Mouse (Mus musculus) kidney, embryonic 14.5 days (tissue): Measurements from ENCODE around the gene Medag. TPM values are rescaled to one million over a fixed set of nuclear protein-coding genes. Genes with fewer than 3 reads are reported as not detected.

Experiments used
- ATAC-seq: fragments of 200-750 bp; cut with Nextera tagmentation; 2 replicates; pipeline ENCODE4 v1.8.0; 2017; ENCODE audit warnings: moderate number of reproducible peaks, mild to moderate bottlenecking, moderate TSS enrichment, moderate library complexity; ENCODE audit not compliant: low FRiP score, low TSS enrichment
- H3K27ac ChIP-seq: fragments of 300-500 bp; sonication (generic); 2 replicates; pipeline ENCODE4 v1.5.1; 2014; ENCODE audit warnings: low read depth, mild to moderate bottlenecking, low read length, moderate library complexity, mixed read lengths
- H3K27me3 ChIP-seq: fragments of 300-500 bp; sonication (generic); 2 replicates; pipeline ENCODE4 v1.6.1; 2014; ENCODE audit warnings: mild to moderate bottlenecking, low read length; ENCODE audit not compliant: control insufficient read depth, insufficient read depth
- H3K36me3 ChIP-seq: fragments of 300-500 bp; sonication (generic); 2 replicates; pipeline ENCODE4 v1.6.1; 2014; ENCODE audit warnings: low read length, mixed read lengths; ENCODE audit not compliant: control insufficient read depth, insufficient read depth
- H3K4me1 ChIP-seq: fragments of 300-500 bp; sonication (generic); 2 replicates; pipeline ENCODE4 v1.6.1; 2014; ENCODE audit warnings: low read length, mixed read lengths; ENCODE audit not compliant: control insufficient read depth, insufficient read depth
- H3K4me2 ChIP-seq: fragments of 300-500 bp; sonication (generic); replicated peaks from 2 replicates; pipeline ENCODE4 v1.6.1; 2014; ENCODE audit warnings: low read depth, mild to moderate bottlenecking, low read length
- H3K4me3 ChIP-seq: fragments of 300-500 bp; sonication (generic); 2 replicates; pipeline ENCODE4 v1.5.1; 2014; ENCODE audit warnings: mild to moderate bottlenecking, low read length
- H3K9ac ChIP-seq: fragments of 300-500 bp; sonication (generic); 2 replicates; pipeline ENCODE4 v1.6.1; 2014; ENCODE audit warnings: low read depth, mild to moderate bottlenecking, low read length, moderate library complexity
- H3K9me3 ChIP-seq: fragments of 300-500 bp; sonication (generic); 2 replicates; pipeline ENCODE4 v1.6.1; 2016; ENCODE audit warnings: low read length; ENCODE audit not compliant: control insufficient read depth
- WGBS: fragments of 180-500 bp; shearing (Covaris S2); extraction: QIAGEN DNeasy Blood & Tissue Kit; methylation state at CpG from one replicate; pipeline ENCODE4 v1.1.7; 2014; 5-methylcytosine and 5-hydroxymethylcytosine counted together
- polyA plus RNA-seq: library from polyadenylated mRNA; unstranded; fragments of >200 nt; fragmentation: Nextera tagmentation; extraction: Ambion mirVana; gene quantifications from 2 replicates; pipeline ENCODE4 v1.2.1, GENCODE M21; 2014

The Medag gene
- polyA plus RNA-seq, 1 experiment from 2014 or later, result 0.18 TPM

DNA sequence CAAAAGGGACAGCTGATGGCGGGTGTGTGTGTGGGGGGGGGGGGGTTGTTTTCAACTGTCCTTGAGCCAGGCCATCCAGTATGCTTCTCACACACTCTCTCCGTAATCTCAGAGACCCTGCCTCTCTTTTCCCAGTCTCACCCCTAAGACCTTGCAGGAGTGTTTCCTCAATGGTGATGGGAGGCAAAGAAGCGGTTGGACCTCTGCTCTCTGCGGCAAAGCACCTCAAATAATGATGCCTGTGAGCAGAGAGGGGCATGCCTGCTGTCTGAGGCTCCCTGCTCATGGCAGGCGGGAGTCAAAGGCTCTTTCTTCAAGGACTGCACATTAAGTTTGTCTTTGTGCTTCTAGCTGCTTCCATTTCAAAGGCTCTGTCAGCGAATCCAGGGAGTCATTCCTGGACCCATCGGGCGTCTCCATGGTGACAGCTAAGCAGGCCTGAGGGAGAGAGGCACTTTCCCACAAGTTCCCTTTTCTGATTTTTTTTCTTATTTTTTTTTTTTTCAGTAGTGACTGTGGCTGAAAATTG is 31.1 kb upstream of the Medag start:
- no peak for ATAC-seq
- Histone ChIP-seq H3K4me3 (no peak overlapping the region), H3K4me2 (no peak overlapping the region), H3K4me1 (peaks cover 22% of the 10 kb centered on the region), H3K9ac (no peak overlapping the region), H3K36me3 (no peaks in the 10 kb centered on the region), H3K27me3 (no peaks in the 10 kb centered on the region), H3K9me3 (no peaks in the 10 kb centered on the region; the same call in 1 of the 2 replicates), H3K27ac (no peak overlapping the region)
- 50% methylated on average over 8 of the region's 8 CpGs for WGBS

DNA sequence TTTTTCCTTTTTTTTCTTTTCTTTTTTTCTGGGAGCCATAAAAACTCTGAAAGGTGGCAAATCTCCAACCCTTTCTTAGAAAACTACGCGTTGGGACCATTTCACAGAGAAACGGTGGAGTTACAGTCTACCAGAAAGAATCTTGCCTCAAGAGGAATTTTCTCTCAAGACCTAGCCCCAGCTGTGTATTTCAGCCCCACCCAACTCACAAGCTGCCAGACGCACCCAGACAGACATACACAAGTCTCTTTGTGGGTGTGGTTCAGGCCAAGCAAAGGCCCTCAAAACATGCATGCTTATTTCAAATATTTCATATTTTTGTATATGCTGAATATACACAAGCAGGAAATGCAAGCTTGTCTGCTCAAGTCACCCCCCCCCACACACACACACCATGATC is 29.6 kb upstream of the Medag start:
- Histone ChIP-seq H3K4me2 (no peak overlapping the region), H3K9me3 (no peaks in the 10 kb centered on the region; the same call in 1 of the 2 replicates), H3K4me1 (peaks cover 10% of the 10 kb centered on the region), H3K4me3 (no peak overlapping the region), H3K9ac (no peak overlapping the region), H3K27ac (no peak overlapping the region), H3K27me3 (no peaks in the 10 kb centered on the region), H3K36me3 (no peaks in the 10 kb centered on the region)
- ATAC-seq, result no peak
- 80% methylated on average over 4 of the region's 4 CpGs for WGBS

DNA sequence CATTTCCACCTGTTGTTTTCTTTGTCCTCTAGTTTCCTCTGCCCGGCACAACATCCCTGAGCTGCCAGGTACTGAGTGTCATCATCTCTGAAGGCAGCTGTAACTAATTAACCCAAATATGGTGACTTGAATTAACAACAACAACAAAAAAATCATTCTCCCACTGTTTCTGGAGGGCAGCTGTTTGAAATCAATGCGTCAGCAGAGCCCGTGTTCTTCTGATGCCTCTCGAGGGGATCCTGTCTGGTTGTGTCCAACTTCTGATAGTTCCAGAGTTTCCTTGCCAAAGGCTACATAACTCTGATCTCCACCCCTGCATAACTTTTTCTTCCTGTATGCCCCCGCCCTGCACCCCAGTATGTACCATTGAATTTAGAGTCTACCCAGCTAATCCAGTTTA is 28.9 kb upstream of the Medag start:
- Histone ChIP-seq H3K9ac (no peak overlapping the region), H3K36me3 (no peaks in the 10 kb centered on the region), H3K4me3 (no peak overlapping the region), H3K27me3 (no peaks in the 10 kb centered on the region), H3K4me2 (no peak overlapping the region), H3K9me3 (no peaks in the 10 kb centered on the region; the same call in 1 of the 2 replicates), H3K4me1 (peaks cover 3% of the 10 kb centered on the region; the same call in 1 of the 2 replicates), H3K27ac (no peak overlapping the region)
- ATAC-seq, result no peak
- 73% methylated on average over 5 of the region's 5 CpGs for WGBS

DNA sequence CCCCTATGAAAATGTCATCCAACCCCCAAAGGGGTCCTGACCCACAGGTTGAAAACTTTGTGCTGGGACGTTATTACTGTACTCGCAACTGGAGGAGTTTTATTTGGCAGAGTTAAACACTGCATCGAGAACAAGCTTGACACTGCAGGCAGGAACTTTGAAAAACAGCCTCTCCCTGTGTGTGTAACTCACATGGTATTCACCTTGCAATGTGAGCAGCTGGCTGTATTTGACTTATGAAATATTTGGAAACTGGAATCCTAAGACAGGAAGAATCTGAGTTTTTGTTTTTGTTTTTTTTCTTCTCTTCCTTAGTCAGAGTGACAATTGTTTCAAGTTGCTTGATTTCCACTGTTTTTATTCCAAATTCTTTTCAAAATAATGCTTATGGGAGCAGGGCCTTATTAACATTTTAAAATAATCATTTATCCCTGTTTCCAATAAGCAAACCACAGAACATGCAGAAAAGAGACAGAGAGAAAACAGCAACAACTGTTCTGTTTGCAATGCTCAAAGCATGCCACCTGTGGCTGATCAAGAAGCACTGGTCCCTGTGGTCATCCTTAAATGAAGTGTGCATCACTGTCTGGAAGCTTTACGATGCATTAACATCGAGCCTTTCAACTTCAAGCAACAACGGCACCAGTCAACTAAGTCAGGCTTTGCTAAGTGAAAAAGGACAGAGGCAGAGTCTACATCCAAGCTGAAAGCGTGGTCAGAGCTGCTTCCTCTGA is 26.2 kb upstream of the Medag start:
- no peaks in the 10 kb centered on the region; the same call in 1 of the 2 replicates for H3K9me3 ChIP-seq
- ATAC-seq, result no peak
- no peak overlapping the region for H3K4me3 ChIP-seq
- H3K27ac ChIP-seq, result no peak overlapping the region
- H3K4me1 ChIP-seq, result no peaks in the 10 kb centered on the region
- H3K36me3 ChIP-seq, result no peaks in the 10 kb centered on the region
- 76% methylated on average over 7 of the region's 7 CpGs for WGBS
- H3K27me3 ChIP-seq, result no peaks in the 10 kb centered on the region
- H3K4me2 ChIP-seq, result no peak overlapping the region
- H3K9ac ChIP-seq, result no peak overlapping the region

DNA sequence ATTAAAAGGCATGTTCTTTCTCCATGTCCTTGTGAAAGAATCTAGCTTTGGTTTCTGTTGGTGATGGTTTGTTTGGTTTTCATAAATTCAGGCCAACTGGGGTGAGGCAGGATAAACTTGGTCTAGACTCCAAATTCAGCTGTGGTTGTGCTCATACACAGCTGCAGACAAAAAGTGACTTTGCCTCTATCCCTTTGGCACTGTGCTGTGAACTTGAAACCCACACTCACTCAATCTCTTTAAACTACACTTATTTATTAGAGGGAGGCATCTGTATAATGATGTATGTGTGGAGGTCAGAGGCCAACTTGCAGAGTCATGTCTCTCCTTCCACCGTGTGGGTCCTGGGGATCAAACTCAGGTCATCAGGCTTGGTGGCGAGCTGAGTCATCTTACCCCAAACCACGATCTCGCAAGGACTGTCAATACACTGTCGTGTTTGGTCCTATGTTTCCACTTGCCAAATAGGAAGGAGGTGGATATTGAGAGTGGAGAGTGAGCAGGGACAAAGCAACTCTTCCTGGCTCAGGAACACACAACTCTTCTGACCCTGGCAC is 25.2 kb upstream of the Medag start:
- H3K4me1 ChIP-seq, result no peaks in the 10 kb centered on the region
- WGBS, result 60% methylated on average over 5 of the region's 5 CpGs
- ATAC-seq, result no peak

DNA sequence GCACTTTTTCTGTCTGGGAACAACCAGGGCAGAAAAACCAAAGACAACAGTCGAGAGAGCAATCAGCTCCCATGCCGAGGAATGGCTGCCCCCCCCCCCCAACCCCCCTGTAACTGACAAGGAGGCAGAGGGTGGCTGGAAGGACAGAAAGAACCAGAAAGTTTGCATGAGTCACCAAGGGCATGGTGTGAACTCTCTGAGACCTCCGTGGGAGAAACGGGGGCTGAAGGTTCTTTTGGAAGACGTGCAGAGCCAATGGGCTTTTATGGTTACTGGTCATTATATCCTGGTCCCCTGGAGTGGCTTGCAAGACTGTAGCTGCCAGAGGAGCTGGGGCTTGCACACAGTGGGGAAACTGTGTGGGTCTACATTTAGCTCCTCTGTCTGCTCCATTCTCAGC is 22.6 kb upstream of the Medag start:
- WGBS, result 74% methylated on average over 5 of the region's 5 CpGs
- Histone ChIP-seq H3K4me1 (0 out of 2 replicates have a peak, but pooled peaks cover 5% of the 10 kb centered on the region), H3K27ac (no peak overlapping the region), H3K4me2 (no peak overlapping the region), H3K9me3 (no peaks in the 10 kb centered on the region), H3K36me3 (no peaks in the 10 kb centered on the region), H3K9ac (no peak overlapping the region), H3K4me3 (no peak overlapping the region), H3K27me3 (no peaks in the 10 kb centered on the region)
- no peak for ATAC-seq

More for the DNA sequence above, 25.2 kb upstream of the Medag start:
- H3K4me3 ChIP-seq, result no peak overlapping the region
- no peak overlapping the region for H3K27ac ChIP-seq
- H3K9ac ChIP-seq, result no peak overlapping the region
- H3K36me3 ChIP-seq, result no peaks in the 10 kb centered on the region
- no peak overlapping the region for H3K4me2 ChIP-seq
- H3K27me3 ChIP-seq, result no peaks in the 10 kb centered on the region
- H3K9me3 ChIP-seq, result no peaks in the 10 kb centered on the region; the same call in 1 of the 2 replicates

DNA sequence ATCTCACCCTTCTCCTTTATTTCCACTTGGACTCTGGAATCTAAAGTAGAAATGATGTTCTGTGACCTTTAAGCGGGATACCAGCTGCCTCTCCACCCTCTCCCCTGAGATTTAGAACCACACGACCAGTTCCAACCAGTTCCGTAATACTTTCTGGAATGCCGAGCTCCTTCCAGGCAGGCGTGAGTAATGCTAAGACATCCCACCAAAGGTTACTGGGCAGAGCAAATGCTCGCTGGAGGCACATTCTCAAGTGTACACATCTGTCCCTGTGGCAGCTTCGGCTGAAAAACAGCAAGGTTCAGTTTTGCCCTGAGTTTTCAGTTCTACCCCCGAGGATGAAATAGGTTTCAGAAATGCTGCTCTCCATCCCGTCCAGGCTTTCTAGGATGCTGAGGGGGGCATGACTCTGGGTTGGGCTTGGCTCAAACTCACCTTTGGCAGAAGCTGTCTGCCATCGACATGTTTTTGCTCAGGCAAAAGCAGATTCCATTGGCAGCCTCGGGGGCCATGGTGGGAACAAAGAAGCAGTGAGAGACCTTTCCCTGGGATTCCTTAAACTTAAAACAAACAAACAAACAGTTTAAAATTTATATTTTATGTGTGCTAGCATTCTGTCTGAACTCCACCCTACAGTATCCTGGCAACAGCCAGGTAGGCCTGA is 21.9 kb upstream of the Medag start:
- 0 out of 2 replicates have a peak, but pooled peaks have one; percentile 28 for ATAC-seq
- WGBS, result 58% methylated on average over 11 of the region's 11 CpGs
- no peaks in the 10 kb centered on the region for H3K36me3 ChIP-seq

DNA sequence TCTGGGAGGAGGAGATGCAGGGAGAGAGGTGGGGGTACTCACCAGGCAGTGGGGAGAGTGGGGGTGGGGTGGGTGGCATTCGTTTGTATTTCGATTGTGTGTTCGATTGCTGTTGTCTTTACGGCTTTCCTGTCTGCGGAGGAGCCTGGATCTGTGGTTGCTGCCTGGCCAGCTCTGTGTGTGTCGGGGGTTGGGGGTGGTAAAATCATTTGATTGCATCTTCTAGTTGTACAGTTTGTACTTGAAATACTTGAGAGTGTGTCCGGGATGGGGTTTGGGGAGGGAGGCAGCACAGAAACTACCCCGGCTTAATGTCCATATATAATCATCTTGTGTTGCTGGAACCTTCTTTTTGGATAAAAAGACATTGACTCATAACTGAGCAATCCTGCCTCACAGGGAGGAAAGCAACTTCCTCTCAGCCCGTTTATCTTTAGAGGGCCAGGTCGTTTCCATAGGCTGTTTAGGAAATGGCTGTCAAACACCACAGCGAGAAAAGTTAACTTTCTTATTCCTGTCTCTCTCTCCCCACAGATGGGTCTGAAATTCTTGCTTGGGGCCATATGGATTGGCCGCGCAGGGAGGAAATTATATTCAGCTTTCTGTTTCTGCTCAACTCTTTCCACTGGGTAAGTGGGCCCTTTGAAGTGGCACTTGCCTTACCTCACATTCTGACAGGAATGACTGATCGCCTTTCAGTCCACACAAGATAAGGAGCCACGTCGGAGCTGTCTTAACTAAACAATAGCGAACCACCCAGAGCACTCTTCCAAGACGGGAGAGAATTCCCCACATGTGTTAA is 19.8 kb upstream of the Medag start:
- Histone ChIP-seq H3K27ac (no peak overlapping the region), H3K9me3 (no peaks in the 10 kb centered on the region), H3K4me3 (no peak overlapping the region), H3K9ac (no peak overlapping the region), H3K4me2 (no peak overlapping the region), H3K4me1 (0 out of 2 replicates have a peak, but pooled peaks cover 5% of the 10 kb centered on the region), H3K27me3 (no peaks in the 10 kb centered on the region), H3K36me3 (no peaks in the 10 kb centered on the region)
- ATAC-seq, result no peak; the same call in 1 of the 2 replicates
- WGBS, result 35% methylated on average over 18 of the region's 18 CpGs

More for the DNA sequence above, 21.9 kb upstream of the Medag start:
- Histone ChIP-seq H3K27ac (no peak overlapping the region), H3K4me1 (0 out of 2 replicates have a peak, but pooled peaks cover 5% of the 10 kb centered on the region), H3K27me3 (no peaks in the 10 kb centered on the region), H3K4me2 (no peak overlapping the region), H3K9me3 (no peaks in the 10 kb centered on the region), H3K4me3 (no peak overlapping the region), H3K9ac (no peak overlapping the region)
